Mouse (Mus musculus): ENCODE measurements around the gene 2410015M20Rik. TPM values are rescaled to one million over a fixed set of nuclear protein-coding genes. Genes with fewer than 3 reads are reported as not detected.

Gene 2410015M20Rik
- polyA plus RNA-seq, 1 experiment from 2014 or later = 335 TPM

DNA sequence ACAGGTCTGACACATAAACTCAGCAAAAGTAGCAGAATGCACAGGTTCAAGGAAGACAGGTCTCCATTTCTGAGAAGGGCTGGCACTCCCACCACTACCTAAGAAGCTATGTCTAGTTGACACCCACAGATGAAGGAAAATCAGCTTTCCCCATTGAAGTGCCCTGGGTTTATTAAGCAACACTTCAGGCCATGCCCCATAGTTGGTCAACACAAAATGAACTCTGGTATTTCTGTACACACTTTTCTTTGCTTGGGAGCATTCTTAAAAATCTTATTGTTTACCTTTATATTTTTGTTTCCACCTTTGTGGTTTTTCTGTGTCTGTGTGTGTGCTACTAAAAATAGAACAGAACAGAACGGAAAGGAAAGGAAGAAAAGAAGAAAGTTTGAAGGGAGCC lies 49.4 kb downstream of the 2410015M20Rik start:
- TF ChIP-seq EP300 (optimal IDR thresholded peaks at IDR 0.05) = no peak
- no peak for TF ChIP-seq CTCF (IDR thresholded peaks at IDR 0.05; ENCODE audit: low read depth)
- Histone ChIP-seq H3K4me1 (replicated peaks; ENCODE audit: control insufficient read depth, insufficient read depth) (no peaks in the 10 kb centered on the region), H3K36me3 (ENCODE audit: control insufficient read depth, insufficient read depth, low read length) (peaks cover 38% of the 10 kb centered on the region), H3K27me3 (ENCODE audit: control insufficient read depth, insufficient read depth, low read length) (no peaks in the 10 kb centered on the region), H3K9ac (ENCODE audit: low read length) (no peak overlapping the region), H3K9me3 (ENCODE audit: control insufficient read depth, low read length) (no peaks in the 10 kb centered on the region), H3K4me2 (replicated peaks; ENCODE audit: low read depth) (no peak overlapping the region), H3K27ac (replicated peaks) (no peak overlapping the region), H3K4me3 (ENCODE audit: low read depth, low read length) (no peak overlapping the region)
- DNase-seq (ENCODE audit: low spot score) = no peak
- WGBS = 52% methylated on average over 1 of the region's 1 CpGs
- no peak for ATAC-seq (ENCODE audit: low FRiP score, low TSS enrichment)

DNA sequence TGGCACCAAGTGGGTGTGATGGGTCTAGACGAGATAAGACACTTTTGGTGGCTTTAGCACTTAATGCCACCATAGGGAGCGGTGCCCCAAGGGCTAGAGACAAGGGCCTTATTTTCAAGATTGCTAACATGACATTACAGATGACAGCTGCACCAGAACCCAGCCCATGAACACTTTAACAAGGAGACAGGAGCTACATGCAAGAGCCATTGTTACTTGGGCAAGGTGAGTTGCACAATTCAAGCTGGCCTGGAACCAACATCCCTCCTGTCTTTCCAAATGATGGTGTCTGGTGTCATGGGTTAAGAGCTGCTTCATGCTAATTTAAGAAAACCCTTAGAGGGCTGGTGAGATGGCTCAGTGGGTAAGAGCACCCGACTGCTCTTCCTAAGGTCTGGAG lies 50.2 kb downstream of the 2410015M20Rik start:
- no peak for TF ChIP-seq CTCF (IDR thresholded peaks at IDR 0.05; ENCODE audit: low read depth)
- no peak for TF ChIP-seq EP300 (optimal IDR thresholded peaks at IDR 0.05)
- 77% methylated on average over 3 of the region's 3 CpGs for WGBS
- Histone ChIP-seq H3K27ac (replicated peaks) (no peak overlapping the region), H3K9ac (ENCODE audit: low read length) (no peak overlapping the region), H3K36me3 (ENCODE audit: control insufficient read depth, insufficient read depth, low read length) (peaks cover 32% of the 10 kb centered on the region), H3K4me3 (ENCODE audit: low read depth, low read length) (no peak overlapping the region), H3K4me1 (replicated peaks; ENCODE audit: control insufficient read depth, insufficient read depth) (no peaks in the 10 kb centered on the region), H3K27me3 (ENCODE audit: control insufficient read depth, insufficient read depth, low read length) (no peaks in the 10 kb centered on the region), H3K9me3 (ENCODE audit: control insufficient read depth, low read length) (no peaks in the 10 kb centered on the region), H3K4me2 (replicated peaks; ENCODE audit: low read depth) (no peak overlapping the region)
- DNase-seq (ENCODE audit: low spot score) (no peak), ATAC-seq (ENCODE audit: low FRiP score, low TSS enrichment) (no peak)

DNA sequence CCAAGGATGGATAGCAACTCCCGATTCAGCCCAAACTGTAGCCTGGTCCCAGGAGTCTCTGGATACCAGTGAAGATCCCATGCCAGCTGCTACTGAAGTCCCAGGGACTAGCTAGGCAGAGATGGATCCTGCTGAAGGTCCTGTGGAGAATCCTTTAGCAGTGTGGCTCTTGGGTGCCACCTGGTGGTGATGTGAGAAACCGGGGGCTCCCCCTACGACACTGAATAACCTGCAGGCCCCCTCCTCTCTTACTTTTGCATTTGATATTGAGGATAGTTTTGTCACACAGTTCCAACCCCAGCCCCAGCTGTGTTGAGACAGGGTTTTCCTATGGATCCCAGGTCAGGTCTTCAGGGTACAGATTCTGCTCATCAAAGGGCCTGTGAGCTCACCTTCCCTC lies 51.1 kb downstream of the 2410015M20Rik start:
- Histone ChIP-seq H3K4me2 (replicated peaks; ENCODE audit: low read depth) (no peak overlapping the region), H3K27ac (replicated peaks) (no peak overlapping the region), H3K4me3 (ENCODE audit: low read depth, low read length) (no peak overlapping the region), H3K27me3 (ENCODE audit: control insufficient read depth, insufficient read depth, low read length) (no peaks in the 10 kb centered on the region), H3K9me3 (ENCODE audit: control insufficient read depth, low read length) (no peaks in the 10 kb centered on the region), H3K36me3 (ENCODE audit: control insufficient read depth, insufficient read depth, low read length) (peaks cover 23% of the 10 kb centered on the region), H3K4me1 (replicated peaks; ENCODE audit: control insufficient read depth, insufficient read depth) (no peaks in the 10 kb centered on the region), H3K9ac (ENCODE audit: low read length) (no peak overlapping the region)
- ATAC-seq (ENCODE audit: low FRiP score, low TSS enrichment) = no peak
- DNase-seq (ENCODE audit: low spot score) = peak; percentile 71
- WGBS = 21% methylated on average over 3 of the region's 3 CpGs
- no peak for TF ChIP-seq EP300 (optimal IDR thresholded peaks at IDR 0.05)
- peak; percentile 91 for TF ChIP-seq CTCF (IDR thresholded peaks at IDR 0.05; ENCODE audit: low read depth)

Other genes with a start within 250 kb of the 2410015M20Rik start
- gene Ptprs, start 133.3 kb downstream of the 2410015M20Rik start, polyA plus RNA-seq (2015; fragmentation: Nextera tagmentation; extraction: Ambion mirVana) = 22.2 and 22.8 TPM in 2 replicates
- gene Znrf4, start 97.3 kb downstream of the 2410015M20Rik start, polyA plus RNA-seq (2015; fragmentation: Nextera tagmentation; extraction: Ambion mirVana) = not detected in 2 replicates
- gene Gm20219, start 55.4 kb downstream of the 2410015M20Rik start, polyA plus RNA-seq (2015; fragmentation: Nextera tagmentation; extraction: Ambion mirVana) = 15.9 and 19.2 TPM in 2 replicates
- 25.4 and 28.8 TPM in 2 replicates for gene Safb2, start 25.2 kb downstream of the 2410015M20Rik start, polyA plus RNA-seq (2015; fragmentation: Nextera tagmentation; extraction: Ambion mirVana)
- 34.7 and 38.6 TPM in 2 replicates for gene Safb, start 24.9 kb downstream of the 2410015M20Rik start, polyA plus RNA-seq (2015; fragmentation: Nextera tagmentation; extraction: Ambion mirVana)
- gene Rpl36, start 3.6 kb upstream of the 2410015M20Rik start, polyA plus RNA-seq (2015; fragmentation: Nextera tagmentation; extraction: Ambion mirVana) = 2,079 and 2,215 TPM in 2 replicates
- gene Lonp1, start 17.1 kb upstream of the 2410015M20Rik start, polyA plus RNA-seq (2015; fragmentation: Nextera tagmentation; extraction: Ambion mirVana) = 25.8 and 27.5 TPM in 2 replicates
- 0.10 and 0.18 TPM in 2 replicates for gene Catsperd, start 18.4 kb upstream of the 2410015M20Rik start, polyA plus RNA-seq (2015; fragmentation: Nextera tagmentation; extraction: Ambion mirVana)
- 34.5 and 35.4 TPM in 2 replicates for gene Ranbp3, start 63.5 kb upstream of the 2410015M20Rik start, polyA plus RNA-seq (2015; fragmentation: Nextera tagmentation; extraction: Ambion mirVana)
- 584 and 595 TPM in 2 replicates for gene Ndufa11, start 108.0 kb upstream of the 2410015M20Rik start, polyA plus RNA-seq (2015; fragmentation: Nextera tagmentation; extraction: Ambion mirVana)
- gene Vmac, start 108.3 kb upstream of the 2410015M20Rik start, polyA plus RNA-seq (2015; fragmentation: Nextera tagmentation; extraction: Ambion mirVana) = 19.0 and 22.8 TPM in 2 replicates
- 32.4 and 37.9 TPM in 2 replicates for gene Nrtn, start 147.8 kb upstream of the 2410015M20Rik start, polyA plus RNA-seq (2015; fragmentation: Nextera tagmentation; extraction: Ambion mirVana)
- gene Dus3l, start 155.0 kb upstream of the 2410015M20Rik start, polyA plus RNA-seq (2015; fragmentation: Nextera tagmentation; extraction: Ambion mirVana) = 22.9 and 24.4 TPM in 2 replicates
- gene Prr22, start 160.5 kb upstream of the 2410015M20Rik start, polyA plus RNA-seq (2015; fragmentation: Nextera tagmentation; extraction: Ambion mirVana) = 0.38 and 0.65 TPM in 2 replicates
- gene Rfx2, start 221.2 kb upstream of the 2410015M20Rik start, polyA plus RNA-seq (2015; fragmentation: Nextera tagmentation; extraction: Ambion mirVana) = 3.2 and 3.3 TPM in 2 replicates